Mouse (Mus musculus) liver, adult 2 months (tissue): ENCODE measurements around the gene Eif3k.

Source experiments
- CTCF ChIP-seq: fragments of 200-500 bp; IDR thresholded peaks from 2 replicates; pipeline ENCODE4 v1.5.1; 2011; ENCODE audit warnings: low read depth, low read length, control low read depth
- POLR2A ChIP-seq: fragments of 200-500 bp; IDR thresholded peaks from 2 replicates; pipeline ENCODE4 v1.6.1; 2011; ENCODE audit warnings: low read length, control low read depth; ENCODE audit not compliant: insufficient read depth; ENCODE audit errors: extremely low read depth

- TF ChIP-seq POLR2A, result no peak
- TF ChIP-seq CTCF, result no peak
Observed at GRCm38 (mm10) chr7:28966181-28966580, 15.5 kb downstream of the Eif3k start.
